Mouse (Mus musculus): ENCODE data around the gene Syne2. TPM values are rescaled to one million over a fixed set of nuclear protein-coding genes. Genes with fewer than 3 reads are reported as not detected.
A peak's percentile ranks its signal among the peaks of the same experiment; 100 is the strongest.

Gene Syne2
- total and polyA plus RNA-seq, 3 experiments = 3.9 to 7.5 (median 4.9) TPM

DNA sequence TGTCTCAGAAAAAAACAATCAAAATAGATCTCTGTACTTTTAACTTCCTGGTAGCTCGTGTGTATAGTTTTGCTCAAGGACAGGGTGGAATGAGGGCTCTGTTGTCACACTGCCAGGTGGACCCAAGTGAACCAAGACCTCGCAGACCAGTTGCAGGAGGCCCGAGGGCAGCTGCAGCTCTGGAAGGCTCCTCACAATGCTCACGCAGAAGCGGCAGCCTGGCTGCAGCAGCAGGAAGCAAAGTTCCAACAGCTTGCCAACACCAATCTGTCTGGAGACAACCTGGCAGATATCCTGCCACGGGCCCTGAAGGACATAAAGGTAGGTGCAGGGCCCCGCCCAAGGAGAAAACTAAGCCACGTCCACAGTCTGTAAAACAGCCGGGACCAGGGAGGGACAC lies 236.7 kb downstream of the Syne2 start:
- Histone ChIP-seq H3K27ac (ENCODE audit: insufficient read depth, low read depth) (no peak overlapping the region), H3K4me2 (ENCODE audit: insufficient read depth, low read depth, poor library complexity, severe bottlenecking) (no peak overlapping the region), H3K36me3 (replicated peaks in 1 of 2; ENCODE audit: control insufficient read depth in 1 of 2, insufficient read depth in 1 of 2, low read length in 1 of 2) (peaks cover 0 to 14% of the 10 kb centered on the region in 2 experiments), H3K4me1 (ENCODE audit: control insufficient read depth in 1 of 2, insufficient read depth in 2 of 2) (peaks cover 5 to 6% of the 10 kb centered on the region in 2 experiments; a peak in 2 of 4 replicates), H3K9ac (ENCODE audit: insufficient read depth, low read depth) (no peak overlapping the region), H3K9me3 (replicated peaks; ENCODE audit: low read length) (no peaks in the 10 kb centered on the region), H3K4me3 (replicated peaks in 1 of 3; ENCODE audit: low read depth in 2 of 3, low read length in 2 of 3, poor library complexity in 1 of 3) (no peak overlapping the region), H3K27me3 (replicated peaks) (no peaks in the 10 kb centered on the region), H3K79me2 (replicated peaks; ENCODE audit: control insufficient read depth, extremely low read depth, insufficient read depth, poor library complexity, severe bottlenecking) (no peaks in the 10 kb centered on the region)
- TF ChIP-seq EP300 (IDR thresholded peaks at IDR 0.05; ENCODE audit: low read length) (no peak), JUN (IDR thresholded peaks at IDR 0.05; ENCODE audit: insufficient read depth, low read depth, low read length) (no peak), RCOR1 (conservative IDR thresholded peaks at IDR 0.05; ENCODE audit: low read depth, low read length) (no peak), ZKSCAN1 (IDR thresholded peaks at IDR 0.05; ENCODE audit: borderline replicate concordance, low read depth, low read length) (no peak), TCF12 (IDR thresholded peaks at IDR 0.05; ENCODE audit: low read depth, low read length) (no peak), CTCF (conservative IDR thresholded peaks at IDR 0.05 in 1 of 2, IDR thresholded peaks at IDR 0.05 in 1 of 2; ENCODE audit: low read depth in 2 of 2, low read length in 2 of 2) (no peak), CHD2 (IDR thresholded peaks at IDR 0.05; ENCODE audit: low read length) (no peak), ZC3H11A (IDR thresholded peaks at IDR 0.05; ENCODE audit: low read depth, low read length) (no peak), GABPA (IDR thresholded peaks at IDR 0.05; ENCODE audit: insufficient replicate concordance, low read depth, low read length) (no peak), PAX5 (IDR thresholded peaks at IDR 0.05; ENCODE audit: low read length) (no peak), E2F4 (IDR thresholded peaks at IDR 0.05; ENCODE audit: insufficient replicate concordance, low read depth, low read length) (no peak), MAFK (IDR thresholded peaks at IDR 0.05; ENCODE audit: insufficient replicate concordance, low read length) (no peak), KAT2A (IDR thresholded peaks at IDR 0.05; ENCODE audit: insufficient replicate concordance, low read length) (no peak), MYC (IDR thresholded peaks at IDR 0.05; ENCODE audit: low read depth, low read length) (no peak), POLR2A (IDR thresholded peaks at IDR 0.05; ENCODE audit: low read depth, low read length) (no peak), USF1 (IDR thresholded peaks at IDR 0.05; ENCODE audit: low read depth, low read length) (no peak), NRF1 (IDR thresholded peaks at IDR 0.05; ENCODE audit: low read depth, low read length) (no peak), POLR2AphosphoS2 (IDR thresholded peaks at IDR 0.05; ENCODE audit: low read depth, low read length) (no peak), MAX (IDR thresholded peaks at IDR 0.05; ENCODE audit: low read length) (no peak)
- dilution Hi-C loops (cut with MboI; ENCODE audit: extremely low pct_ligation_motif_present, extremely low pct_unique_long_range_greater_than_20kb, low sequenced_read_pairs) (no loop called here), in situ Hi-C loops (cut with MboI; ENCODE audit: low pct_ligation_motif_present, low pct_unique_long_range_greater_than_20kb, low sequenced_read_pairs) (no loop called here)
- DNase-seq (ENCODE audit: extremely low read depth) = no peak

DNA sequence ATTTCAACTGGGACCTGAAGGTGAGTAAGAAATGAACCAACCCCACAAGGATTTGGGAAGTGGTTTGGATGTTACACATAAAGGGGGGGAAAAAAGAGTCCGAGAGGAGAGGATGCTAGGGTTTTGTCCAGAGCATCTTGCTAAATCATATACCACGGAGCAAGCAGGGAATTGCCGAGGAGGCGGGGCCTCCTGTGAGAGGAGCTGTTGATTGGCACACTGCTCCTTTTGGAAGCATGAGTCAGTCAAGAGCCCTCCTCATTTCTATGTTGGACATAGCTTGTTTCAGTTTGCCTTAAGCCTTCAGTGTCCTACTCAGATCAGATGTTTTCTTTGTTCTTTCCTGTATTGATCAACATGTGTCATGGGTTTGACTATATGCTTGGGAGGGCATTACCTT lies 245.1 kb downstream of the Syne2 start:
- H3K9me3 ChIP-seq (replicated peaks; ENCODE audit: low read length) = no peaks in the 10 kb centered on the region
- 0 out of 2 replicates have a peak overlapping the region, but pooled peaks have one; percentile 30 for H3K4me2 ChIP-seq (ENCODE audit: insufficient read depth, low read depth, poor library complexity, severe bottlenecking)
- peak; percentile 50 for DNase-seq (ENCODE audit: extremely low read depth)
- H3K9ac ChIP-seq (ENCODE audit: insufficient read depth, low read depth) = no peak overlapping the region
- H3K79me2 ChIP-seq (replicated peaks; ENCODE audit: control insufficient read depth, extremely low read depth, insufficient read depth, poor library complexity, severe bottlenecking) = no peaks in the 10 kb centered on the region
- no peak overlapping the region for H3K27ac ChIP-seq (ENCODE audit: insufficient read depth, low read depth)
- peaks cover 0 to 6% of the 10 kb centered on the region in 2 experiments for H3K36me3 ChIP-seq (replicated peaks in 1 of 2; ENCODE audit: control insufficient read depth in 1 of 2, insufficient read depth in 1 of 2, low read length in 1 of 2)
- H3K4me3 ChIP-seq (replicated peaks in 1 of 3; ENCODE audit: low read depth in 2 of 3, low read length in 2 of 3, poor library complexity in 1 of 3) = no peak overlapping the region
- TF ChIP-seq MEF2A (IDR thresholded peaks at IDR 0.05; ENCODE audit: borderline replicate concordance, low read depth, low read length) (peak; percentile 22; the same call in 1 of the 2 replicates), ZMIZ1 (IDR thresholded peaks at IDR 0.05; ENCODE audit: low read depth, low read length) (no peak)
- in situ Hi-C loops (cut with MboI; ENCODE audit: low pct_ligation_motif_present, low pct_unique_long_range_greater_than_20kb, low sequenced_read_pairs) = no loop called here
- H3K4me1 ChIP-seq (ENCODE audit: control insufficient read depth in 1 of 2, insufficient read depth in 2 of 2) = peaks cover 10 to 18% of the 10 kb centered on the region in 2 experiments
- dilution Hi-C loops (cut with MboI; ENCODE audit: extremely low pct_ligation_motif_present, extremely low pct_unique_long_range_greater_than_20kb, low sequenced_read_pairs) = no loop called here
- no peaks in the 10 kb centered on the region for H3K27me3 ChIP-seq (replicated peaks)

All from CH12.LX (cell line).